Mouse (Mus musculus) myocyte (in vitro differentiated cells): ENCODE results near the gene Ikzf1.

Experiments used
- MAX ChIP-seq: IDR thresholded peaks from one replicate; pipeline ENCODE4 v1.6.1; 2011; ENCODE audit warnings: low read depth, mild to moderate bottlenecking, control low read depth
- MYOG ChIP-seq, 3 experiments: IDR thresholded peaks; one replicate each; pipeline ENCODE4 v1.6.1; 2011; ENCODE audit warnings: control low read depth in 2 of 3, low read depth in 2 of 3, mild to moderate bottlenecking in 2 of 3; ENCODE audit not compliant: insufficient read length in 2 of 3, control insufficient read depth in 1 of 3, insufficient read depth in 1 of 3
- POLR2A ChIP-seq: IDR thresholded peaks from one replicate; pipeline ENCODE4 v1.6.1; 2011; ENCODE audit warnings: low read depth, mild to moderate bottlenecking, control low read depth, moderate library complexity; ENCODE audit not compliant: insufficient read length
- POLR2AphosphoS2 ChIP-seq: IDR thresholded peaks from one replicate; pipeline ENCODE4 v1.6.1; 2011; ENCODE audit warnings: low read depth, control low read depth; ENCODE audit not compliant: insufficient read length
- REST ChIP-seq: IDR thresholded peaks from one replicate; pipeline ENCODE4 v1.6.1; 2011; ENCODE audit warnings: mild to moderate bottlenecking, control low read depth, moderate library complexity; ENCODE audit not compliant: insufficient read depth, insufficient read length
- TCF12 ChIP-seq: IDR thresholded peaks from one replicate; pipeline ENCODE4 v1.6.1; 2011; ENCODE audit warnings: mild to moderate bottlenecking, control low read depth; ENCODE audit not compliant: poor library complexity, insufficient read depth, severe bottlenecking
- TCF3 ChIP-seq: IDR thresholded peaks from one replicate; pipeline ENCODE4 v1.6.1; 2011; ENCODE audit warnings: low read depth, control low read depth; ENCODE audit not compliant: insufficient read length
- USF1 ChIP-seq: IDR thresholded peaks from one replicate; pipeline ENCODE4 v1.6.1; 2011; ENCODE audit warnings: low read depth, mild to moderate bottlenecking, control low read depth, moderate library complexity

DNA sequence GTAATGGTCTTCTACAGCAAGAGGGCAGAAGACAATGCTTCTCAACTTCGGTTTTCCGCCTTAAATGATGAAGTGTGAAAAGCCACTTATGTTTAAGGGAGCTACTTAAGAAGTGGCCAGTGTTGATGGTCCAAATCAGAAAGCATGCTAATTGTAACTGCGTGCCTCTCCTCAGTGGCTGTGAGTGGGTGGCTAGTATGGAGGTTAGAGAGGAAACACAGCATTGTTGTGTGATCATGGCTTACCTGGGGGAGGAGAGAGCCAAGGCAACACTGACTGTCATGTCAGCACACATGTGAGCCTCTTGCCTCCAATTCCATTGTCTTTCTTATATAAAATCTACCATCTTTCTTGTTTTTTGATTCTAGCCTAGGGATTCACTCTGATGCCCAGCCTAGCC lies 8.6 kb downstream of the Ikzf1 start:
- no peak for TF ChIP-seq MAX
- TF ChIP-seq POLR2A = no peak
- no peak for TF ChIP-seq USF1
- no peak for TF ChIP-seq TCF3
- no peak for TF ChIP-seq POLR2AphosphoS2
- no peak for TF ChIP-seq MYOG (IDR thresholded peaks at IDR 0.05; ENCODE audit: control insufficient read depth in 1 of 3, insufficient read depth in 1 of 3, insufficient read length in 2 of 3, low read depth in 2 of 3)
- TF ChIP-seq TCF12 = no peak
- TF ChIP-seq REST = no peak
